Mouse (Mus musculus): ENCODE results near the gene Ndufv1.
"Not testable (repeated sequence)": the region's sequence is repeated elsewhere in the genome, so short reads cannot be mapped to it uniquely, and the experiment has no call there.

The Ndufv1 gene

GRCm38 (mm10) chr19:4012432-4013022, at the start of gene Ndufv1:
Ndufv1 (minus strand) TSS chr19:4012806.
- DNase-seq (ENCODE audit: low read depth, low spot score) = peak; percentile 96

GRCm38 (mm10) chr19:4060899-4061465, 48.4 kb upstream of the Ndufv1 start:
- no peak for DNase-seq (ENCODE audit: low read depth, low spot score)

DNA sequence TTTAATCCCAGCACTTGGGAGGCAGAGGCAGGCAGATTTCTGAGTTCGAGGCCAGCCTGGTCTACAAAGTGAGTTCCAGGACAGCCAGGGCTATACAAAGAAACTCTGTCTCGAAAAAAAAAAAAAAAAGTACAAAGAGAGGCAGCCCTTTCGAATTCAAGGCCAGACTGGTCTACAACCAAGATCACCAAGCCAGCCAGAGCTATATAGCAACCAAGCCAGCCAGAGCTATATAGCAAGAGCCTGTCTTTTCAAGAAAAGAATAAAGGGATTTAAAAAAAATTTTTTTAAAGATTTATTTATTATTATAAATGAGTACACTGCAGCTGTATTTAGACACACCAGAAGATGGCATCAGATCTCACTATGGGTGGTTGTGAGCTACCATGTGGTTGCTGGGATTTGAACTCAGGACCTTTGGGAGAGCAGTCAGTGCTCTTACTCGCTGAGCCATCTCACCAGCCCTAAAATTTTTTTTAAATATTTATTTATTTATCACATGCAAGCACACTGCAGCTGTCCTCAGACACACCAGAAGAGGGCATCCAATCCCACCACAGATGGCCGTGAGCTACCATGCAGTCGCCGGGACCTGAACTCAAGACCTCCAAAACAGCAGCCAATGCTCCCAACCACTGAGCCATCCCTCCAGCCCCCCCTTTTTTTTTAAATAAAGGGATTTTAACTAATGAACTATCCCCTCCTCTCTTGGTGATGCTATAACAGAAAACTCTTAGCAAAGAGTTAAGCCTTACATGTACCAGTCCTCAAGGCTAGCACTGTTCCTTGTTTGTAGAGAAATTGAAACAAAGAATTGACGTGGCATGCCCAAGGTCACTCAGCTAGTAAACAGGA, 47.7 kb upstream of the Ndufv1 start:
- not testable (repeated sequence) for DNase-seq (ENCODE audit: low read depth, low spot score)

DNA sequence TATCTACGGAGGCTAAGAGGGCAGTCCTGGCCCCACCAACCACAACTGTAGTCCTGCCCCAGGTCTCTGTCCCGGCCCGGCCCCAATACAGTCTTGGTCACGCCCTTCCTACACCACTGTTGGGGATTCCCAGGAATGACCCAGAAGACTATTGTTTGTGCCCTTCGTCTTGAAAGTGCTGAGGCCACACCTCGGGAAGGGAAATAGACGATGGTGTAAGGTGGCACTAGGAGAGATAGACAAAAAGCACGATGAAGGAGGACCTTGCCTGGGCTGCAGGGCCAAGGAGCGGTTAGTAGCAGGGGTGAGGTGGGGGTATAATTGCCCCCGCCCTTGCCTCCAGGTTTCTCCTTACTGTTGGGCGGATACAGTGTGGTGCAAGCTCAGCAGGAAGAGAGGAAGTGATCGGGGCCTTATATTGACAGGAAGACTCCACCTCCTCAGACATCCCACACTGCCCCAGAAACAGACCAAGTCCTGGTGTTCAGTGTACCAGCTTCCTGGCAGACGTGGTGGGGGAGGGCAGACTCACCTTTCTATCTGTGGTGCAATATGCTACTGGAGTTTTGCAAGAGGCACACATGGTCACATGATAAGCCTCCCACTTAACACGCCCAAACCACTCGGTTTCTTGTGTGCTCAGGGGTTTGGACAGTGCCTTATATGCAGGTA, 46.6 kb upstream of the Ndufv1 start, which contains the start of gene Gstp3:
Gstp3 (minus strand) TSS at position 501 of the 672 bp plus-strand sequence.
- DNase-seq (ENCODE audit: low read depth, low spot score) = no peak

GRCm38 (mm10) chr19:4058581-4058980, 46.0 kb upstream of the Ndufv1 start:
- no peak for DNase-seq (ENCODE audit: low read depth, low spot score)

DNA sequence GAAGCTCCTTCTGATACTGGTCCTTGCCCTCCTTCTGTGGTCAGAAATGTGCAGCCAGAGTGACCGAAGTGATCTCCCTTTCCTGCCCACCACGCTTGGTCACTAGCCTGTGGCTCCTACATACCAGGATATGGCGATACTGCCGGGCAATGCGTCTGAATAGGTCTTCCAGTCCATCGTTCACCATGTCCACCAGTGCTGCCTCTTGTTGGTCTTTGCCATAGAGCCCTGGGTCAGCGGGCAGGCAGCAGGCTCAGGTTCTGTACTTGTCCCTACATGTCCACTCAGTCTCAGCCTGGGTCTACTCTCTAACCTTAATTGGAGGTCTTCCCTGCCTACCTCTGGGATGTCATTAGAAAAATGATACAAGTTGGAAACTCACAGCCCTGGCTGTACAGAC, 45.4 kb upstream of the Ndufv1 start:
- DNase-seq (ENCODE audit: low read depth, low spot score) = no peak

DNA sequence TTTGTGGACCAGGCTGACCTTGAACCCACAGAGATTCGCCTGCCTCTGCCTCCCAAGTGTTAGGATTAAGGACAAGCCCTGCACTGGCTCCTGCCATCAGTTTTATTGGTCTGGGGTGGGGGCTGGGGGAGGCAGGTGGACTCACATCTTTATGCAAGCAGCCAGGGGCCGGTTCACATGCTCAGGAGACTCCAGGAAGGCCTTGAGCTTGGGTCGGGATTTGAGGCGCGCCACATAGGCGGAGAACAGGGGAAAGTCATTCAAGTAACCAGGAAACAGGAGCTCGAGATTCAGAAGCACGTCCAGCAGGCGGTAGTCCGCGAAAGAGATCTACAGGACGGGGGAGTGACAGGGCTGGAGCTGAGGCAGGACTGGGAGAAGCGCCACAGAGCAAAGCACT, 44.8 kb upstream of the Ndufv1 start:
- DNase-seq (ENCODE audit: low read depth, low spot score) = no peak

- DNase-seq (ENCODE audit: low read depth, low spot score) = no peak
Observed at GRCm38 (mm10) chr19:4056727-4057126, 44.1 kb upstream of the Ndufv1 start.

GRCm38 (mm10) chr19:4055947-4056693, 43.5 kb upstream of the Ndufv1 start:
- DNase-seq (ENCODE audit: low read depth, low spot score) = no peak

- no peak for DNase-seq (ENCODE audit: low read depth, low spot score)
Observed at GRCm38 (mm10) chr19:4055216-4055946, 42.8 kb upstream of the Ndufv1 start.

DNA sequence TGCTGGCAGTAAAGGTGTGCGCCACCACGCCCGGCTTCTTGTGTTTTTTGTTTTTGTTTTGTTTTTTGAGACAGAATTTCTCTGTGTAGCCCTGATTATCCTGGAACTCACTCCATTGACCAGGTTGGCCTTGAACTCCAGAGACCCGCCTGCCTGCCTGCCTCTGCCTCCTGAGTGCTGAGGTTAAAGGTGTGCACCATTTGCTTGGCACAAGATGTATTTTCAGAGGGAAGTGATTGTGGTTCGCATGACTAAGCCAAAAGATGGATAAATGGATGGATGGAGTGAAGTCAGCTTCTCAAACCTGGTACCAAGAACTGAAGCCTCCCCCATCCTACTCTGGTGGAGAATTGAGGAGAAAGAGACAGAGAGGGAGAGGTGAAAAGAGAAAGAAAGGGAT, 42.0 kb upstream of the Ndufv1 start:
- DNase-seq (ENCODE audit: low read depth, low spot score) = no peak

DNA sequence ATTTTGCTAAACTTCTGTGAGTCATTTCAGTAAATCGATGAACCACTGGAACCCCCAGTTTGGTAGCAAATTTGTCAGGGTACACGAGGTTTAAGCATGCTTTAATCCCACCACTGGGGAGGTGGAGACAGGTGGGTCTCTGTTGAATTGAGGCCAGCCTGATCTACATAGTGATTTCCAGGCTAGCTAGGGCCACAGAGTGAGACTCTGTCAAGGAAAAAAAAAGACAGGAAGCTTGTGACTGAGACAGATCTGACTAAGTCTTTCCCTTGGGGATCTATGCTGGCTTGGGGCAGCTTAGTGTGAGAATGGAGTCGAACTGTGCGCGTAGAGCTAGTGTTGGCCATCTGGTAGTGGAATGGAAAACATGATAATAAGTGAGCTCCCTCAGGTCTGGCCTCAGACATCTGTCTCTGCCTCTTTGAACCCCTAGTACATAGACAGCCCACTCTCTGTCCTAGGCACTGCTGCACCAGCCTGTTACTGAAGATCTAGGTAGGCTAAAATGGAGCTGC, 40.0 kb upstream of the Ndufv1 start:
- no peak for DNase-seq (ENCODE audit: low read depth, low spot score)

GRCm38 (mm10) chr19:4051741-4052515, 39.3 kb upstream of the Ndufv1 start:
- DNase-seq (ENCODE audit: low read depth, low spot score) = no peak

DNA sequence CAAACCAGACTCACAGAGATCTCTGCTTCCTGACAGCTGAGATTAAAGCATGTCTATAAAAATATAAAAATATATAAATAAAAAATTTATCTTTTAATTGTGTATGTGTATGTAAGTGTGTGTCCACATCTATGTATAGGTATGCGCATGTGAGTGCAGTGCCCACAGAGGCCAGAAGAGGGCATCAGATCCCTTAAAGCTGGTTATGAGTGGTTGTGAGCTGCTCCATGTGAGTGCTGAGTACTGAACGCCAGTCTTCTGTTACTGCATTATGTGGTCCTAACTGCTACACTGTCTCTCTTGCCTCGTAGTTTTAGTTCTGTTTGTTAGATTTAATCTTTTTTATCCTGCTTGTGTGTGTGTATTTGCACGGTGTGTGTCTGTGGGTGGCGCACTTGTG, 38.4 kb upstream of the Ndufv1 start:
- DNase-seq (ENCODE audit: low read depth, low spot score) = no peak

- DNase-seq (ENCODE audit: low read depth, low spot score) = not testable (repeated sequence)
Observed at GRCm38 (mm10) chr19:4049069-4049468, 36.5 kb upstream of the Ndufv1 start.

DNA sequence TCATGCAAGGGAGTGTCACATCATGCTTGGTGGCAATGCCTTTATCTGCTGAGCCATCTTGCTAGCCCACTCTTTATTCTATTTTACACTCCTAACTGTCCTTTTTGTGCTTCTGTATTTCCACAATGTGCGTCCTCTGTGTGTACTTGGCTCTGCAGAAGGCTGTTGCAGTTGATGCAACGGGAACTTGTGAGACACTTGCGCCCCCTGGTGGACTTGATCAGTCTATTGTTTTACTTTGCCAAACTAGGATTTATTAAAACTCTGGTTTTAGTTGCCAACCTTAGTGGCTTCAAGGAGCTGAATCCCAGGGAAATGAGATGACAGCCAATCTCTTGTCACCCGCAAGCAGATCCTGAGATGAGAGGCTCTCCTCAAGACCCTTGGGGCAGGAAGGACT, 35.3 kb upstream of the Ndufv1 start:
- peak; percentile 78 for DNase-seq (ENCODE audit: low read depth, low spot score)

DNA sequence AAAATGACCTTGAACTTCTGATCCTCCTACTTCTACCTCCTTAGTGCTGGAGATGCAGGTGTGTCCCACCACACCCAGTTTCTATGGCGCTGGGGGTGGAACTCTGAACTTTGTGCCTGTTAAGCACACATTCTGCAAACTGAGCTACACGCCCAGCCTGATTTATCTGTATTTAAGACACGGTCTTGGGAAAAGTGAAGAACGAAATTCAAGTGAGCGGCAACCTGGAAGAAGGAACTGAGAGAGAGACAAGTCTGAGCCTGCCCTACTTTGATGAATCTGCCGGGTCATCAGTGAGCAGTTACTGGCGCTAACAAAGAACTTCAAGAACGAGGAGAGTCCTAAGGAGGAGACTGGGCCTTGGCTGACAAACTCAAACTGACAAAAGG, 34.3 kb upstream of the Ndufv1 start:
- no peak for DNase-seq (ENCODE audit: low read depth, low spot score)

GRCm38 (mm10) chr19:4045966-4046865, 33.6 kb upstream of the Ndufv1 start, which contains the start of gene Gstp2:
Gstp2 (minus strand) TSS chr19:4046023.
- no peak for DNase-seq (ENCODE audit: low read depth, low spot score)

GRCm38 (mm10) chr19:4044109-4044508, 31.5 kb upstream of the Ndufv1 start:
- DNase-seq (ENCODE audit: low read depth, low spot score) = not testable (repeated sequence)

Data from retina, adult 2 months (tissue).